Mouse (Mus musculus) neural tube, embryonic 11.5 days (tissue): ENCODE data around the gene Sgms1. TPM values are rescaled to one million over a fixed set of nuclear protein-coding genes. Genes with fewer than 3 reads are reported as not detected.

Source experiments
- ATAC-seq: fragments of 200-750 bp; cut with Nextera tagmentation; 2 replicates; pipeline ENCODE4 v1.8.0; 2017; ENCODE audit warnings: moderate number of reproducible peaks, mild to moderate bottlenecking, moderate TSS enrichment, moderate library complexity; ENCODE audit not compliant: insufficient read depth, low FRiP score, low TSS enrichment
- DNase-seq: peaks from one replicate; pipeline ENCODE4 v3.0.0-alpha.2; 2015; ENCODE audit warnings: low spot score
- H3K27ac ChIP-seq: fragments of 300-500 bp; sonication (generic); 2 replicates; pipeline ENCODE4 v1.5.1; 2014; ENCODE audit warnings: low read depth, mild to moderate bottlenecking, low read length
- H3K27me3 ChIP-seq: fragments of 300-500 bp; sonication (generic); 2 replicates; pipeline ENCODE4 v1.6.1; 2014; ENCODE audit warnings: mild to moderate bottlenecking, low read length, mixed read lengths; ENCODE audit not compliant: control insufficient read depth, insufficient read depth
- H3K36me3 ChIP-seq: fragments of 300-500 bp; sonication (generic); 2 replicates; pipeline ENCODE4 v1.6.1; 2014; ENCODE audit warnings: mild to moderate bottlenecking, low read length, moderate library complexity, mixed read lengths; ENCODE audit not compliant: control insufficient read depth, insufficient read depth
- H3K4me1 ChIP-seq: fragments of 300-500 bp; sonication (generic); 2 replicates; pipeline ENCODE4 v1.6.1; 2014; ENCODE audit warnings: low read length, mixed read lengths; ENCODE audit not compliant: control insufficient read depth, insufficient read depth
- H3K4me2 ChIP-seq: fragments of 300-500 bp; sonication (generic); 2 replicates; pipeline ENCODE4 v1.6.1; 2014; ENCODE audit warnings: low read depth, mild to moderate bottlenecking, moderate library complexity
- H3K4me3 ChIP-seq: fragments of 300-500 bp; sonication (generic); 2 replicates; pipeline ENCODE4 v1.5.1; 2014; ENCODE audit warnings: low read depth, low read length
- H3K9ac ChIP-seq: fragments of 300-500 bp; sonication (generic); 2 replicates; pipeline ENCODE4 v1.6.1; 2014; ENCODE audit warnings: mild to moderate bottlenecking, low read length
- H3K9me3 ChIP-seq: fragments of 300-500 bp; sonication (generic); 2 replicates; pipeline ENCODE4 v1.6.1; 2016; ENCODE audit warnings: low read length; ENCODE audit not compliant: control insufficient read depth
- WGBS: fragments of 180-500 bp; shearing (Covaris S2); extraction: QIAGEN DNeasy Blood & Tissue Kit; methylation state at CpG from one replicate; pipeline ENCODE4 v1.1.7; 2014; 5-methylcytosine and 5-hydroxymethylcytosine counted together
- polyA plus RNA-seq: library from polyadenylated mRNA; unstranded; fragments of >200 nt; fragmentation: Nextera tagmentation; extraction: Ambion mirVana; gene quantifications from 2 replicates; pipeline ENCODE4 v1.2.1, GENCODE M21; 2014

Gene Sgms1
- polyA plus RNA-seq, 1 experiment from 2014 or later = 11.0 TPM

DNA sequence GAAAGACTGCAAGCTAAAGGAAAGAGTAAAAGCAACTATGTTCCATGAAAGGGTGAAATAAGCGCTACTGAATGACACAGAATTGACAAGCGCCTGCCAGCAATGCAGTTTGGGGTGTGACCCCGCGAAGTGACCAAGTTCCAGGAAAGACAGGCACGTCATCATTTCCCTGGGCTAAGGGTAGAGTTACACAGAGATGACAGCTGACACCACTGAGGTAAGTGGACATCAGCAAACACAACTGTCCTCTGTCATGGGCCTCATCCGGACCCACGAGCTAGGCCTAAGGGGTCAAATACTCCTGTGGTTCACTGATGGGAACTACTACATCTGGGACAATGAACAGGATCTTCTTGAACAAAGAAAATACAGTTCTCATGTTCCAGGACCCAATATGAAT is 136.5 kb downstream of the Sgms1 start:
- Histone ChIP-seq H3K4me3 (no peak overlapping the region), H3K36me3 (no peaks in the 10 kb centered on the region), H3K9ac (no peak overlapping the region), H3K27ac (no peak overlapping the region), H3K9me3 (no peaks in the 10 kb centered on the region), H3K4me1 (no peaks in the 10 kb centered on the region), H3K27me3 (no peaks in the 10 kb centered on the region), H3K4me2 (no peak overlapping the region)
- ATAC-seq = no peak
- no peak for DNase-seq
- WGBS = 83% methylated on average over 7 of the region's 7 CpGs

DNA sequence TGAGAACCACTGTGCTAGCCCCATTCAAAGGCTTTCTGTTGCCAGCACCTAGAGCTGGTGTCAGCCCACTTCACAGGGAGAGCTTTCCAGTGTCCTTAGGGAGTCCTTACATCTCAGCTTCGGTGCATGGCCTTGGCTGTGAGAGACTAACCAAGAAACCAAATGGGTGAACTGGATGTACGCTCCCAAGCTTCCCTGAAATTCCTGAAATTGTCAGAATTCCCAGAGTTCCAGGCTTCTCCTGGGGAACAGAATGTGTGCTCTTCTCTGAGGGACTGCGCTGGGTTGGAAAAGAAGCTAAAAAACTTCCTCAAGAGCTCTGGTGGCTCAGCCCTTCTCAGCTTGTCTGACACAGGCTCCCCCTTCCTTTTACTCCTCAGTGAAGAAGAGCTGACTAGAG is 137.1 kb downstream of the Sgms1 start:
- no peaks in the 10 kb centered on the region for H3K36me3 ChIP-seq
- no peak overlapping the region for H3K4me2 ChIP-seq
- no peak for ATAC-seq
- H3K9me3 ChIP-seq = no peaks in the 10 kb centered on the region
- 68% methylated on average over 3 of the region's 3 CpGs for WGBS
- H3K4me1 ChIP-seq = no peaks in the 10 kb centered on the region
- no peak overlapping the region for H3K9ac ChIP-seq
- no peaks in the 10 kb centered on the region for H3K27me3 ChIP-seq
- no peak overlapping the region for H3K4me3 ChIP-seq
- no peak overlapping the region for H3K27ac ChIP-seq
- DNase-seq = no peak

DNA sequence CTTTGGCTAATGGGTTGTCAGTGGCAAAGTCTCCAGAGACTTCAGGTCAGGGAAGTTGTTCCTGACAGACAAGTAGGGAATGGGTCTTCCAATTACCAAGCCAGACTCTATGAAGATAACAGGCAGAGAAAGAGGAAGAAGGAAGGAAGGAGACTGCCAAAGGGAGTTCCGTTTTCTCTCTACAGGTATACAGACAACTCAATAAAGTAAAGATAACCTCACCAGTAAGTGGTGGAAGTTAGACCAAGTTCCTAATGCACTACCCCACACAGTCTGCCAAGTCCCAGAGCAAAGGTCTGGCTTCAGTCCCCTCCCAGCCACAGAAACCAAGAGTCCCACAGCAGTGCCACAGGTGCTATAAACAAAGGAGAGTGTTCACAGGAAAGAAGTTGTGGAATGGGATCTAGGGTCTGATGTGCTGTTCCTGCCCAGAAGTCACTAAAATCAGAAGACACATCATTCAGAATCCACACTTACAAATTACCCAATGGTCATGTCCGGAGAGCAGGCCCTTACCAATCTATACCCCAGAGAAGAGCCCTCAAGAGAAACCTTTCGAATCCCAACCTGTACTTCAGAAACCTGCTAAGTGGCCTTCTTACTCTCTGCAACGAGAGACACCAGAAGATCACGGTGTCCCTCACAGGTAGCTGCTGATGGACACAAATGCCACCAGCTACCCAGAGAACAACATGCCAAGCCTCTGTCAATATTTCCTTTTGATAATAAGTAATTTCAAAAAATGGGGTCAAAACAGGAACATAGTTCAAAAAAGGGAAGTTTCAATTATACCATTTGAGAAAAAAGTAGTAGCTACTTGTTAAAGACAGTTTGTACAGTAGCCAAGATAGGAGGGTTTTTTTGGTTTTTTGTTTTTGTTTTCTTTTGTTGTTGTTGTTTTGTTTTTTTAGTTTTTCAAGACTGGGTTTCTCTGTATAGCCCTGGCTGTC is 140.1 kb downstream of the Sgms1 start:
- Histone ChIP-seq H3K9me3 (no peaks in the 10 kb centered on the region), H3K9ac (no peak overlapping the region), H3K36me3 (no peaks in the 10 kb centered on the region), H3K4me3 (no peak overlapping the region), H3K27ac (no peak overlapping the region), H3K4me2 (no peak overlapping the region), H3K4me1 (no peaks in the 10 kb centered on the region), H3K27me3 (no peaks in the 10 kb centered on the region)
- 86% methylated on average over 5 of the region's 5 CpGs for WGBS
- DNase-seq (no peak), ATAC-seq (no peak)

DNA sequence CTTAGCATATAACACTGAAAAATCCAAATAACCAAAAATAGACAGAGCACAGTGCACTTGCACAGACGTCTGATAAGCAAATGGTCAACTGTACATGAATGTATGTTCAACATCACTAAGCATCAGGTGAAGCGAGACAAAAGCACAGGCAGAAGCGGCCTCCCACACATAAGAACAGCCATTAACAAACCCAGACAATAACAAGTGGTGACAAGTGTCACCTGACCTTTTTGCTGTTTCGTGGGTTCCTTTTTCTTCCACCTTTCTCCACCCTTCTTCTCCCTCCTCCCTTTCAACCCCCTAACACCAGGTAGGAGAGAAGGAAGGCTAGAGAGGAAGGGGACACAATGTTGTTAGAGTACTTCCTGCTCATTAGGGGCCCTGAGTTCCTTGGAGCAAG is 144.6 kb downstream of the Sgms1 start:
- no peak for ATAC-seq
- H3K4me1 ChIP-seq = no peaks in the 10 kb centered on the region
- no peaks in the 10 kb centered on the region for H3K9me3 ChIP-seq
- no peak overlapping the region for H3K4me3 ChIP-seq
- H3K9ac ChIP-seq = no peak overlapping the region
- H3K27me3 ChIP-seq = no peaks in the 10 kb centered on the region
- 82% methylated on average over 4 of the region's 4 CpGs for WGBS
- H3K27ac ChIP-seq = no peak overlapping the region
- H3K36me3 ChIP-seq = no peaks in the 10 kb centered on the region
- H3K4me2 ChIP-seq = no peak overlapping the region
- DNase-seq = no peak

DNA sequence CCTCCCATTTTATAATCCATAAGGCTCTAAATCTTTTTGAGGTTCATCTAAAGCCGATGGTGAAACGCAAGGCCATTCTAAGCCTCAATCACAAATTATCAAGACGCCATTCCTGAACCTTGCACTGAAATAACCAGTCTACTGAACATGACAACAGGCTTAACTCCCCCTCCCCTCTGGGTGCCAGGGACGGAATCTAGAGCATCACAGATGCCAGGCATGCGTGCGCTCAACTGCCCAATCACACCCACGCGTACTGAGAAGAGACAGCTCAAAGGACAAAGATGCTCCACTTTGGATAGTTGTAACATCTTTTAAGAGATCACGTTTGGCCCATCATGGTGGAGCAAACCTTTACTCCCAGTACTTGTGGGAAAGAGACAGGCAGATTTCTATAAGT is 146.3 kb downstream of the Sgms1 start:
- Histone ChIP-seq H3K9me3 (no peaks in the 10 kb centered on the region), H3K9ac (no peak overlapping the region), H3K27ac (no peak overlapping the region), H3K4me3 (no peak overlapping the region), H3K27me3 (no peaks in the 10 kb centered on the region), H3K4me2 (no peak overlapping the region), H3K36me3 (no peaks in the 10 kb centered on the region), H3K4me1 (no peaks in the 10 kb centered on the region)
- 93% methylated on average over 9 of the region's 9 CpGs for WGBS
- no peak for DNase-seq
- ATAC-seq = no peak

DNA sequence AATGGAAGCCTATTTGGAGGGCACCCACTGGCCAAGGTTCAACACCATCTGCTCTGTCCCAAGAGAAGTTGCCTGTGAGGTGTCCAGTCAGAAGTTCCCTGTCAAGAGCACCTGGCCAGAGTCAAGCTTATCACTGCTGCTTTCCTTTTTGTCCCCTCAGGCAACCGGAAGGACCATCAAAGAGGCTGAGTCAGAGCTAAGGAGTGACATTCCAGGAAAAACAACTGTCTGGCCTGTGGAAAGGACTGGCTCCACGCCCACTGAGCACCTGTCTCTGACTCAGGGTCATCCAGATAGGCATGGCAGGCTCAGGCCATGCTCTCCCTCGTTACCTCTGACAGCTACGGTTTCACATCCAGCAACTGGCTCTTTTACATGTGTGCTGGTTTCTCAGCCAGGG is 147.4 kb downstream of the Sgms1 start:
- H3K36me3 ChIP-seq = no peaks in the 10 kb centered on the region
- H3K4me1 ChIP-seq = no peaks in the 10 kb centered on the region
- H3K4me3 ChIP-seq = no peak overlapping the region
- H3K9ac ChIP-seq = no peak overlapping the region
- H3K27me3 ChIP-seq = no peaks in the 10 kb centered on the region
- 74% methylated on average over 4 of the region's 4 CpGs for WGBS
- H3K4me2 ChIP-seq = no peak overlapping the region
- ATAC-seq (no peak), DNase-seq (no peak)
- no peaks in the 10 kb centered on the region for H3K9me3 ChIP-seq
- H3K27ac ChIP-seq = no peak overlapping the region

DNA sequence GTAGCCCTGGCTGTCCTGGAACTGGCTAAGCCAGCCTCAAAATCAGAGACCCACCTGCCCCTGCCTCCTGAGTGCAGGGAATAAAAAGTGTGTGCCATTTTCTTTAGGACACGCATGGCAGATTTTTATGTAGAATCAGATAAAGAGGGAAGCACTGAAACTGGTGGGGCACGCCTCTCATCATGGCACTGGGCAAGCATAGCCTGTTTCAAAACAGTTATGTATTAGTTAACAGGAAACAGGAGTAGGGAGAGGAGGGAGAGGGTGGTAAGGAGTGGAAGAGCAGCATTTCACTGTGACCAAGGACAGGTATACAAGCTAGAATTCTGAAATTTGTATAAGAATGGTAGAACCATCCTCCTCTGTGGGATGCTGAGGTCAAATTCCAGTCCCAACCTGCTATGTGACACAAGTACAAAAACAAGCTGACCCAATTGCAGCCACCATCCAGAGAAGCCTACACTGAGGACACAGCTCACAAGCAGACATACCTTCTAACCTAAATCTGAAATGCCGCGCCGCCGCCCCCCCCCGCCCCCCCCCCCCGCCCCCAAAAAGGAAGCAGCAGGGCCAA is 149.0 kb downstream of the Sgms1 start:
- no peaks in the 10 kb centered on the region for H3K27me3 ChIP-seq
- no peak for DNase-seq
- 72% methylated on average over 8 of the region's 8 CpGs for WGBS
- H3K27ac ChIP-seq = no peak overlapping the region
- no peak overlapping the region for H3K4me3 ChIP-seq
- no peaks in the 10 kb centered on the region for H3K4me1 ChIP-seq
- H3K4me2 ChIP-seq = no peak overlapping the region
- no peaks in the 10 kb centered on the region for H3K9me3 ChIP-seq
- H3K9ac ChIP-seq = no peak overlapping the region
- no peaks in the 10 kb centered on the region for H3K36me3 ChIP-seq
- no peak for ATAC-seq

DNA sequence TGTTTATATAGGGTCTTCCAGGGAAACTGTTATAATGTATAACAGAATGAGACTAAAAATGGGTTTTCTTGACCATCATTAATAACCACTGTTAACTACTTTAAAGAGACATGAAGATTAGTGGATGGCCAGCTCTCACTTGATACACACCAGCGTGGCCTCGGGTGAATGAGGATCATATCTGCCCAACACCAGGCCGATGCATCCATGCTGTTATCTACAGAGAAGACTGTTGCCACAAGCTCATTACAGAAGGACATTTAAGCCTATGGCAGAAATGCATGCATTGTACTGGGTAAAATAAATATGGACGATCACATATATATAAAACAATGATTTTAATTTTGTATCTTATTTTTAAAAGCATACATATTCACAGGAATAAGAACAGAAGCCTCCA is 149.6 kb downstream of the Sgms1 start:
- 90% methylated on average over 4 of the region's 4 CpGs for WGBS

DNA sequence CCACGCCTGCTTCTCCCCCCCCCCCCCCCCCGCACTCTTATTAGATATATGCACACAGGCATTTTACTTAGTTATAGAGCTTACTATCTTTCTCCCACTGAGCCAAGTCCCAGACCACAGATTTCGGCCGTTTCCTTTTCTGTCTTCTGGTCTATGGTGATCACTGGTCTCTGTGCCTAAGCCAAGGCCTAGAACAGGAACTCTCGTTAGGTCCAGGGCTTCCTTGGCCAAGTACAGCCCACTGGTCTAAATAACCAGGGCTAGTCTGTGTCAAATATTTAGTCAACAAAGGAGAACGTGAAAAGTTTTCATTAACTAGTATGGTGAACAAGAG is 150.1 kb downstream of the Sgms1 start:
- no peaks in the 10 kb centered on the region for H3K36me3 ChIP-seq
- WGBS = 94% methylated on average over 5 of the region's 6 CpGs
- no peaks in the 10 kb centered on the region for H3K4me1 ChIP-seq
- H3K9me3 ChIP-seq = no peaks in the 10 kb centered on the region
- no peaks in the 10 kb centered on the region for H3K27me3 ChIP-seq
- H3K4me2 ChIP-seq = no peak overlapping the region
- H3K27ac ChIP-seq = no peak overlapping the region
- DNase-seq (no peak), ATAC-seq (no peak)
- no peak overlapping the region for H3K4me3 ChIP-seq
- H3K9ac ChIP-seq = no peak overlapping the region

More for the DNA sequence above, 149.6 kb downstream of the Sgms1 start:
- H3K9ac ChIP-seq = no peak overlapping the region
- no peaks in the 10 kb centered on the region for H3K9me3 ChIP-seq
- no peaks in the 10 kb centered on the region for H3K27me3 ChIP-seq
- ATAC-seq (no peak), DNase-seq (no peak)
- H3K27ac ChIP-seq = no peak overlapping the region
- H3K4me2 ChIP-seq = no peak overlapping the region
- H3K4me3 ChIP-seq = no peak overlapping the region
- H3K4me1 ChIP-seq = no peaks in the 10 kb centered on the region
- no peaks in the 10 kb centered on the region for H3K36me3 ChIP-seq
